Mouse (Mus musculus) cerebellum, postnatal 36 days (tissue): ENCODE data around the gene Slc8a2.

Experiments used
- DNase-seq, 2 experiments: peaks; one replicate each; pipeline ENCODE4 v3.0.0; 2021 to 2022; ENCODE audit warnings: mixed read lengths in 2 of 2

Slc8a2 gene

GRCm38 (mm10) chr7:16125829-16126228 is 3.8 kb upstream of the Slc8a2 start:
- DNase-seq: no peak

DNA sequence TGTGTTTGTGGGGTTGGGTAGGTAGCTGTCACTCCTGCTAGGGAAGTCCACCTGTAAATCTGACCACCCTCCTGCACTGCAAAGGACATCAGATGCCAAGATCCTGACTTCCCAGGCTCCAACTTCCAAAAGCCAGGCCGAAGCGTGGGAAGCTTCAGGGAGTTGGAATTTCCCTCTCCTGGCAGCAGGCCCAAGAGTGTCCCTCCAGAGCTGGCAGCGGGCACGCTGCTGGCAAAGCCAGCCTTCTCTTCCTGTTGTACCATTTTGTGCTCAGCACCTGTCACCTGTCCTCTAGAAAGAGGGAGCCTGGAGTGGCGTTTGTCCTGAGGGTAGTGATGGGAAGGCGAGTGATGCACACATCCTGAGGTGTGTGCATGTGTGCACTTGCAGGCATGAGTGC is 1.3 kb upstream of the Slc8a2 start:
- DNase-seq: peak; percentile 94 to 95

GRCm38 (mm10) chr7:16128899-16129298 is 727 bp upstream of the Slc8a2 start:
- DNase-seq: no peak

GRCm38 (mm10) chr7:16129846-16130691 is 443 bp downstream of the Slc8a2 start:
- peak; percentile 67 to 73 for DNase-seq

DNA sequence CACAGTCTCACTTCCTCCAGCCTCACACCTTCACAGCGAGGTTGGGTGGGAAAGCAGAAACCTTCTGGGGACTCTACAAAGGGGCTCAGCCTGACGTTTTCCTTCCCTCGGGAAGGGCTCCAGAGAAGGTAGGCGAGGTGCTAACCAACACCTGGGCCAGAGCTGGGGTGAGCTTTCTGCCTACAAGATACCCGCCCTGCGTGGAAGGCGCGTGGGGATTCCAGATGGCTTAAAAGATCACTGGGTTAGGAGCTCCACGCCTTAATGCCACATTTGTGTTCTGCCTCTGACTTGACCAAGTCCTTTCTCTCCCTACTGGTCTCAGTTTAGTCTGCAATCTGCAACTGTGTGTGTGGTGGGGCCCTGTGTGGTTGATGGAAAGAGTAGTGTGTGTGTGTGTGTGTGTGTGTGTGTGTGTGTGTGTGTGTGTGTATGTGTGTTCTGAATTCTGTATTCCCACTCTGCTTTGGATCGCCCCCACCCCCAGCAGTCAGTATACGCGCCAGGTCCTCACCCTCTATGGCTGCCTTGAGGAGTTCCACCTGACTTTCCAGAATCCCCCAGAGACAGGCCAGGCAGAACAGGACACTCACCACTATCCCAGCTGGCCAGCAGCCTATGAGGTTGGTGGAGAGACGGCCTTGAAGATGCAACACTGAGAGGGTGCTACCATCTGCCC is 1.5 kb downstream of the Slc8a2 start:
- peak; percentile 44 to 53 for DNase-seq

GRCm38 (mm10) chr7:16132161-16132581 is 2.5 kb downstream of the Slc8a2 start:
- DNase-seq: peak; percentile 51 to 64

GRCm38 (mm10) chr7:16132926-16133325 is 3.3 kb downstream of the Slc8a2 start:
- DNase-seq: no peak

GRCm38 (mm10) chr7:16133691-16134090 is 4.1 kb downstream of the Slc8a2 start:
- DNase-seq: no peak

DNA sequence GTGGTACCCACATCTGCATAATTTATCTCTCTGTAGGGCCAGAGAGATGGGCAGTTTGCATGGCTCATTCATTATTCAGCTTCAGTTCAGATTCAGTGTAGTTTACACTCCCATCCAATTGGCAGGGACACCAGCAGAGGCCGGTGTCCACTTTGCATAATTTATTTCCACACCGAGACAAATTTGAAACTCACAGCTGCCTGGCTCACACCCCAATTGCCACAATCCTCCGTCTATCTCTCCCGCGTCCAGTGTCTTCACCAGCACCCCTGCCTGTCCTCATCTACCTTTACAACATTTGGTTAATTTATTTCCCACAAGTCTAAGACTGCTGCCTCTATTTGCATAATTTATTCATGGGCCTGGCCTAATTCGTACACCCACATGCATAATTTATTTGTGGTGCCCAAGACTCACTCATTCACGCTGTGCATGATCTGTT is 5.3 kb downstream of the Slc8a2 start:
- DNase-seq: no peak

DNA sequence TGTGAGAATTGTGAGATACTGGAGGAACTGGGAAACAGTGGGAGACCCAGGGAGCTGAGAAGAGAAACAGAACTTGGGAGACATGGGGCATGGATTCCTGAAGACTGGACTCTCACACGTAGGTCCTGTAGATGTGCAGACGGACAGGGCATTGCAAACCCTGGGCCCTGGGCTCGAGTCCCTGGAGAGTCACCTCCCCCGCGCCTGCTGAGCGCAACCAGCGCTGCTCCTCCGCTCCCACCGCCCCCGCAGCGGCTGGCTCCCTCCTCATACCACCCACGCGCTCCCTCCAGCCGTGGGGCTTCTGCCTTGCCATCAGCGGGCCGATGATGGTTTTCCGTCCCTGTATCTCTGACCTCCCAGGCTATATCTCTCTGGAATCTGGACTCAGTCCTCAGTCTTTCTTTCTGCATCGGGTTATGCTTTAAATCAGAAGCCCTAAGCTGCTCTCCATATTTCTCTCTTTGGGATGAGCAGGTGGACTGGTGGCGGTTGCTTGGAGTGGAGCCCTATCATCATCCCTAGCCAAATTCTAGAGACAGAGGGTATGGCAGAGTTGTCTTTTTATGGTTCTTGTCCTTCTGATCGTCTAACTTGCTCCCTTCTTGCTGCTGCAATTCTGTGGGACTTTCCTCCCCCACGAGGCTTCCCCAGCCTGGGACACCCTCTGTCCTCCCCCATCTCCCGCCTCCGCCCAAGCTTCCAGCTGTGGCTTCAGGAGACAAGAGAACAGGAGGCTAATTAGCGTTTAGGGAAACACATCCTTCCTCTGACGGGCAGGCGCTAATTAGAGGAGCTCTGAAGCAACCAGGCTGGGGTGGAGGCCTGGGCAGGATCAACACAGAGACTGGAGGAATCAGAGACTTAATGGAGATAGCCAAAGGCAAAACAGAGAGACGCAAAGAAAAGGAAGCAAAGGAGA is 17.1 kb downstream of the Slc8a2 start:
- DNase-seq: peak; percentile 72 to 78

DNA sequence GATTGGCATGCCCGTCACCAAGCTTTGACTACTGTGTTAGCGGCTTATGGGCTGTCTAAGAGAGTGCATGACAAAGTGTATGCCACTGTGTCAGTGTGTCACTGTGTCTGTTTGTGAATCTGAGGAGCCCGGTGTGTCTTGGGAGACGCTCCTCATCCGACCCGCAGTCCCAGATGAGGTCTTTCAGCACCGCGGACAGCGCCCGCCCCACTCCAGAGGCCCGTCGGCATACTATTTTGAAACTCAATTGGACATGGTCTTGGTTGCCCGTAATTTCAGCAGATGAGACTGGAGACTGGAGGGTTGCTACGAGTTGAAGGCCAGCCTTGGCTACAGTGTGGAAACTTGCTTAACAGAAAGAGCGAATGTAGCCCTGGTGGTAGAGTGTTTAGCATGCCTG is 18.0 kb downstream of the Slc8a2 start:
- DNase-seq: peak in 1 of 2 experiments; percentile 36

DNA sequence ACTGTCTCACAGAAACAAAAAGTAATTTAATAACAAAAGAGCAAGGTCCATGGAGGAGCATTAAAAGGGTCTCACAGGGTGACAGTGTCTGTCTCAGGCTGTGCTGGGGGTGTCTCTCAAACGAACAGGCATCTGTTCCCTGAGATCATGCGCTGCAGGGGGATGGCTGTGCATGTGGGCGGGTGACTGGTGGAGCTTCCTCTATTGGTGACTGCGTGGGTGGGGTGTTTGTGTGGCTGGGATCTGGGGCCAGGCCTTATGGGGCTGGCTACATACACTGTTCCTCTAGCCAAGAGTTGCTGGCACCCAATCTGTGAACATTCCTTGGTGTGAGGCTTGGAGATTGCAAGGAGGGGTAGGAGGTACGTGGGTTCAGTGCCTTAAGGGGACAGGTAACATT is 19.6 kb downstream of the Slc8a2 start:
- peak; percentile 91 to 92 for DNase-seq

DNA sequence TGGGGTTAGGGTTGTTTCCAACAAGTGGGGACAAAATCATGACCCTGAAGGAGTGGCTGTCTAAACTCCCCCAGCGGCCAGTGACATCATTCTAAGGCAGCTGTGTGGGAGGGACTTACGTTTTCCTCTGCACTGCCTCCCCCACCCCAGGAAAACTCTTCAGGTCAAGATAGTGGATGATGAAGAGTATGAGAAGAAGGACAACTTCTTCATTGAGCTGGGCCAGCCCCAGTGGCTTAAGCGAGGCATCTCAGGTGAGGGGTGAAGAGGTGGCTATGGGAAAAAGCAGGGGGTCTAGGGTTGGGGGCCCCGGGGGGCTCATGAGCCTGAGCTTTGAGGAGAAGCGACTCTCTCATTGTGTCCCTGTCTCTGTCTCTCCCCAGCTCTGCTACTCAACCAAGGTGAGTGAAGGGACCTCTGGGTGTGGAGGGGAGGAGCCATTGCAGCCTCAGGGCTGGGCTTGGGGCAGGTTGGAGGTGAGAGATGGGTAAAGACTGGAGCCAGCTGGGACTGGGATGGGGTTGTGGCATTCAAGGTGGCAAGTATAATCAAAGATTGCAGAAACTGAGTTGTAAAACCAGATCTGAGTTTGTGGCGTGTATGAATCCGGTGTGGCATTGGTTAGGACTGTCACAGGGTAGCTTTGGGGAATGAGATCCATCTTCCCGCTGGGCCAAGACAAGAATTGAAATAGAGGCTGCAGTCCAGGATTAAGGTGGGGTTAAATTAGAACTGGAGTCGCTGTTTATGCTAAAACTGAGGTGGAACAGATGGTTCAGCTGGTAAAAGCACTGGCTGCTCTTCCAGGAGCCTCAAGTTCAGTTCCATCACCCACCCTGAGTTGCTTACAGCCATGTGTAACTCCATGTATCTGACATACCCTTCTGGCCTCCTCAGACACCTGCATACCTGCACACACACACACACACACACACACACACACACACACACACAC is 20.8 kb downstream of the Slc8a2 start:
- DNase-seq: no peak

- DNase-seq: peak; percentile 71 to 80
These were observed 23.9 kb downstream of the Slc8a2 start for GRCm38 (mm10) chr7:16153522-16153921.

DNA sequence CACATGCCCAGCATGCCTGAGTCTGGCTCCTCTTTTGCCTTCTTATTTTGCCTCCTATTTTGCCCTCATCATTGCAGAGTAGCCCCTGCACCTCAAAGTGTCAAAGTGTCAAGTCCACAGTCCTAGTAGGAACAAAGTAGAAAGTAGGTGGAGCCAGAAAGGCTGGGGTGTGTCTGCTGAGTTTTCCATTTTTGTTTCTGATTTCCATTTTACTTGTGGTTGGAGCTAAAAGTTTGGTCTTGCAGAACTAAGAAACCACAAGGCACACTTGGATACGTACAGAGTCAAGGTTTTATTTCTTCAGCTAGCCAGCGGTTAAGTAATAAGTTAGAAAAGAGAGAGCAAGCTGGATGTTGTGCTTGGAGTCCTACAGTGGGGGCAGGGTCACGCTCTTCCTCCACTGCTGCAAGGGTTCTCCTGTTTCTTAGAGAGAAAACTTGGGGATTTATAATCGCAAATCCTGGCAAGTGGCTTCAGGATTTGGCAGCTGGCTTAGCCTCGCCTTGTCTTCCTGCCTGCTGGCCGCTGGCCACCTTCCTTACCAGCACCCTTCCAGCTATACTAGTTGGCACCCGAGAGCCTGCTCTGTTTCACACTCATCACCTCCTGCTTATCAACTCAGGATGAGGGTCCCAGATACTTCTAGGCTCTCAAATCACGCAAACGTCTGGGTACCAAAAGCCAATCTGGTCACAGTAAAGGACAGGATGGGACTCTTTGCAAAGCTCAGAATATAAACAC is 25.7 kb downstream of the Slc8a2 start:
- peak; percentile 60 to 67 for DNase-seq

DNA sequence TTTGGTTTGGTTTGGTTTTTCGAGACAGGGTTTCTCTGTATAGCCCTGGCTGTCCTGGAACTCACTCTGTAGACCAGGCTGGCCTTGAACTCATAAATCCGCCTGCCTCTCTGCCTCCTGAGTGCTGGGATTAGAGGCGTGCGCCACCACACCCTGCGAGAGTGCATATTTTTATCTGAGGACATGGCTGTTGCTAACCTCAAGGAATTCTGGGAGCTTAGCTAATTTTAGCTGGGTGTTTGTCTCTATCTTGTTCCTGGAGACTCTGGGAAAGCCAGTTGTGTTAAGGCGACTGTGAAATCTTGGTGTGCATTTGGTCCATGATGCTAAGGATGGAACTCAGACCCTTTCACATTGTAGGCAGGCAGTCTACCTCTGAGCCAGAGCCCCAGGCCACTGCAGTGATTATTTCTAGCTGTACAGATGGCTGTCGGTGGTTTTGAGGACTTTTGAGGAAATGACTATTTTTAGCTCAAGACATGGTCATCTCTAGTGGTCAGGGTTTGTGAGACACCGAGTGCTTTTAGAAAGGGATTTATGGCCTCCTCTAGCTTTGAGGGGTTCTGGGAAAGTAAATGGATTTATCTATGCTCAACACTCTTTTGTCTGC is 26.6 kb downstream of the Slc8a2 start:
- DNase-seq: no peak

DNA sequence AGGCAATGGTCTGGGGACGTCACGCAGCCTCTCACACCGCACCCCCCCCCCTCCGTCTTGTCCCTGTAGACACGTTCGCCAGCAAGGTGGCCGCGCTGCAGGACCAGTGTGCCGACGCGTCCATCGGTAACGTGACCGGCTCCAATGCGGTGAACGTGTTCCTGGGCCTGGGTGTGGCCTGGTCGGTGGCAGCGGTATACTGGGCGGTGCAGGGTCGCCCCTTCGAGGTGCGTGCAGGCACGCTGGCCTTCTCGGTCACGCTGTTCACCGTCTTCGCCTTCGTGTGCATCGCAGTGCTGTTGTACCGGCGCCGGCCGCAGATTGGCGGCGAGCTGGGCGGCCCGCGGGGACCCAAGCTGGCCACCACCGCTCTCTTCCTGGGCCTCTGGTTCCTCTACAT is 29.1 kb downstream of the Slc8a2 start:
- peak in 1 of 2 experiments; percentile 40 for DNase-seq

- DNase-seq: no peak
These were observed 31.1 kb downstream of the Slc8a2 start for GRCm38 (mm10) chr7:16160702-16161101.

- no peak for DNase-seq
These were observed 31.7 kb downstream of the Slc8a2 start for GRCm38 (mm10) chr7:16161302-16161701.

- no peak for DNase-seq
These were observed 32.4 kb downstream of the Slc8a2 start for GRCm38 (mm10) chr7:16162036-16162435.
